Mouse (Mus musculus) CH12.LX (cell line): ENCODE measurements around the gene Bbs7. TPM values are rescaled to one million over a fixed set of nuclear protein-coding genes. Genes with fewer than 3 reads are reported as not detected.

Source experiments
- DNase-seq: peaks from one replicate; pipeline ENCODE4 v3.0.0-alpha.2; 2013; ENCODE audit errors: extremely low read depth
- H3K27ac ChIP-seq: 2 replicates; pipeline ENCODE4 v1.5.1; 2012; ENCODE audit warnings: low read depth, mild to moderate bottlenecking, control low read depth, moderate library complexity; ENCODE audit not compliant: insufficient read depth
- H3K27me3 ChIP-seq: replicated peaks from 2 replicates; pipeline ENCODE3; 2012; ENCODE audit warnings: inconsistent platforms
- H3K36me3 ChIP-seq, 2 experiments: replicated peaks in 1 of 2; 2 replicates each; pipeline versions ENCODE3 to v1.6.1; 2012; ENCODE audit warnings: inconsistent platforms in 1 of 2, low read length in 1 of 2, mild to moderate bottlenecking in 1 of 2, mixed read lengths in 1 of 2, moderate library complexity in 1 of 2; ENCODE audit not compliant: control insufficient read depth in 1 of 2, insufficient read depth in 1 of 2
- H3K4me1 ChIP-seq, 2 experiments: 2 replicates each; pipeline ENCODE4 v1.6.1; 2012; ENCODE audit warnings: inconsistent platforms in 1 of 2, moderate library complexity in 1 of 2; ENCODE audit not compliant: insufficient read depth in 2 of 2, control insufficient read depth in 1 of 2
- H3K4me2 ChIP-seq: 2 replicates; pipeline ENCODE4 v1.6.1; 2012; ENCODE audit warnings: low read depth, mild to moderate bottlenecking, control low read depth; ENCODE audit not compliant: poor library complexity, insufficient read depth, severe bottlenecking
- H3K4me3 ChIP-seq, 3 experiments: fragments of 150-350 bp in 1 of 3; sonication (generic) in 1 of 3; replicated peaks in 1 of 3; 2 replicates each; pipeline versions ENCODE3 to v1.5.1; 2011 to 2012; ENCODE audit warnings: low read depth in 2 of 3, low read length in 2 of 3, mild to moderate bottlenecking in 2 of 3, moderate library complexity in 2 of 3, control low read depth in 1 of 3, improper control_type of control experiment in 1 of 3, inconsistent platforms in 1 of 3, mixed read lengths in 1 of 3; ENCODE audit not compliant: poor library complexity in 1 of 3
- H3K79me2 ChIP-seq: replicated peaks from 2 replicates; pipeline ENCODE4 v1.6.1; 2012; ENCODE audit warnings: mild to moderate bottlenecking, moderate library complexity; ENCODE audit not compliant: control insufficient read depth, poor library complexity, insufficient read depth, severe bottlenecking; ENCODE audit errors: extremely low read depth
- H3K9ac ChIP-seq: 2 replicates; pipeline ENCODE4 v1.6.1; 2012; ENCODE audit warnings: low read depth, mild to moderate bottlenecking, control low read depth, moderate library complexity; ENCODE audit not compliant: insufficient read depth
- H3K9me3 ChIP-seq: replicated peaks from 2 replicates; pipeline ENCODE3; 2012; ENCODE audit warnings: low read length, inconsistent platforms, mixed read lengths
- BHLHE40 ChIP-seq: IDR thresholded peaks from 2 replicates; pipeline ENCODE4 v1.6.1; 2011; ENCODE audit warnings: mild to moderate bottlenecking, low read depth, low read length, improper control_type of control experiment
- CHD1 ChIP-seq: IDR thresholded peaks from 2 replicates; pipeline ENCODE4 v1.6.1; 2012; ENCODE audit warnings: low read depth, low read length, improper control_type of control experiment, inconsistent platforms
- CHD2 ChIP-seq: IDR thresholded peaks from 2 replicates; pipeline ENCODE4 v1.6.1; 2011; ENCODE audit warnings: low read length, improper control_type of control experiment
- CTCF ChIP-seq, 2 experiments: IDR thresholded peaks in 1 of 2; conservative IDR thresholded peaks in 1 of 2; 2 replicates each; pipeline ENCODE4 v1.5.1; 2011 to 2012; ENCODE audit warnings: low read depth in 2 of 2, low read length in 2 of 2, improper control_type of control experiment in 1 of 2, inconsistent platforms in 1 of 2, mild to moderate bottlenecking in 1 of 2, moderate library complexity in 1 of 2
- E2F4 ChIP-seq: IDR thresholded peaks from 2 replicates; pipeline ENCODE4 v1.6.1; 2011; ENCODE audit warnings: low read depth, low read length, improper control_type of control experiment; ENCODE audit not compliant: insufficient replicate concordance
- ELF1 ChIP-seq: IDR thresholded peaks from 2 replicates; pipeline ENCODE4 v1.6.1; 2014; ENCODE audit warnings: low read depth, mild to moderate bottlenecking, inconsistent platforms, low read length, improper control_type of control experiment
- EP300 ChIP-seq: IDR thresholded peaks from 2 replicates; pipeline ENCODE4 v1.6.1; 2011; ENCODE audit warnings: low read length, improper control_type of control experiment
- ETS1 ChIP-seq: conservative IDR thresholded peaks from 2 replicates; pipeline ENCODE4 v1.6.1; 2012; ENCODE audit warnings: low read depth, mild to moderate bottlenecking, inconsistent platforms, low read length, improper control_type of control experiment, moderate library complexity
- HCFC1 ChIP-seq: IDR thresholded peaks from 2 replicates; pipeline ENCODE4 v1.6.1; 2012; ENCODE audit warnings: low read depth, mild to moderate bottlenecking, inconsistent platforms, low read length, improper control_type of control experiment
- JUN ChIP-seq: IDR thresholded peaks from 2 replicates; pipeline ENCODE4 v1.6.1; 2011; ENCODE audit warnings: low read depth, mild to moderate bottlenecking, low read length, improper control_type of control experiment, moderate library complexity; ENCODE audit not compliant: insufficient read depth
- JUND ChIP-seq: conservative IDR thresholded peaks from 2 replicates; pipeline ENCODE4 v1.6.1; 2011; ENCODE audit warnings: low read depth, low read length, improper control_type of control experiment
- KAT2A ChIP-seq: IDR thresholded peaks from 2 replicates; pipeline ENCODE4 v1.6.1; 2012; ENCODE audit warnings: low read length, improper control_type of control experiment, inconsistent platforms; ENCODE audit not compliant: insufficient replicate concordance
- MAFK ChIP-seq: IDR thresholded peaks from 2 replicates; pipeline ENCODE4 v1.6.1; 2011; ENCODE audit warnings: low read length, improper control_type of control experiment; ENCODE audit not compliant: insufficient replicate concordance
- MAX ChIP-seq: IDR thresholded peaks from 2 replicates; pipeline ENCODE4 v1.6.1; 2011; ENCODE audit warnings: low read length, improper control_type of control experiment
- MAZ ChIP-seq: IDR thresholded peaks from 2 replicates; pipeline ENCODE4 v1.6.1; 2012; ENCODE audit warnings: low read depth, mild to moderate bottlenecking, inconsistent platforms, low read length, improper control_type of control experiment, moderate library complexity
- MXI1 ChIP-seq: IDR thresholded peaks from 2 replicates; pipeline ENCODE4 v1.6.1; 2011; ENCODE audit warnings: mild to moderate bottlenecking, low read depth, low read length, improper control_type of control experiment
- MYC ChIP-seq: IDR thresholded peaks from 2 replicates; pipeline ENCODE4 v1.6.1; 2011; ENCODE audit warnings: low read depth, mild to moderate bottlenecking, improper control_type of control experiment, low read length
- NELFE ChIP-seq: IDR thresholded peaks from 2 replicates; pipeline ENCODE4 v1.6.1; 2011; ENCODE audit warnings: low read depth, low read length, improper control_type of control experiment
- NRF1 ChIP-seq: IDR thresholded peaks from 2 replicates; pipeline ENCODE4 v1.6.1; 2014; ENCODE audit warnings: low read depth, mild to moderate bottlenecking, inconsistent platforms, low read length, improper control_type of control experiment, moderate library complexity
- PAX5 ChIP-seq: IDR thresholded peaks from 2 replicates; pipeline ENCODE4 v1.6.1; 2012; ENCODE audit warnings: low read length, inconsistent platforms, mixed read lengths
- POLR2A ChIP-seq: IDR thresholded peaks from 2 replicates; pipeline ENCODE4 v1.6.1; 2011; ENCODE audit warnings: low read depth, mild to moderate bottlenecking, improper control_type of control experiment, low read length
- POLR2AphosphoS2 ChIP-seq: IDR thresholded peaks from 2 replicates; pipeline ENCODE4 v1.6.1; 2011; ENCODE audit warnings: low read depth, low read length, improper control_type of control experiment
- RCOR1 ChIP-seq: conservative IDR thresholded peaks from 2 replicates; pipeline ENCODE4 v1.6.1; 2012; ENCODE audit warnings: low read depth, mild to moderate bottlenecking, inconsistent platforms, low read length, improper control_type of control experiment
- SIN3A ChIP-seq: IDR thresholded peaks from 2 replicates; pipeline ENCODE4 v1.6.1; 2012; ENCODE audit warnings: low read length, improper control_type of control experiment, inconsistent platforms
- TBP ChIP-seq: conservative IDR thresholded peaks from 2 replicates; pipeline ENCODE4 v1.6.1; 2011; ENCODE audit warnings: low read depth, low read length, improper control_type of control experiment
- TCF12 ChIP-seq: IDR thresholded peaks from 2 replicates; pipeline ENCODE4 v1.6.1; 2014; ENCODE audit warnings: low read depth, mild to moderate bottlenecking, inconsistent platforms, low read length, improper control_type of control experiment
- UBTF ChIP-seq: IDR thresholded peaks from 2 replicates; pipeline ENCODE4 v1.6.1; 2012; ENCODE audit warnings: low read depth, mild to moderate bottlenecking, inconsistent platforms, low read length, improper control_type of control experiment, moderate library complexity
- USF1 ChIP-seq: IDR thresholded peaks from 2 replicates; pipeline ENCODE4 v1.6.1; 2014; ENCODE audit warnings: low read depth, mild to moderate bottlenecking, inconsistent platforms, low read length, improper control_type of control experiment
- USF2 ChIP-seq: conservative IDR thresholded peaks from 2 replicates; pipeline ENCODE4 v1.6.1; 2011; ENCODE audit warnings: low read depth, low read length, improper control_type of control experiment
- ZC3H11A ChIP-seq: IDR thresholded peaks from 2 replicates; pipeline ENCODE4 v1.6.1; 2012; ENCODE audit warnings: low read depth, mild to moderate bottlenecking, inconsistent platforms, low read length, improper control_type of control experiment
- ZKSCAN1 ChIP-seq: IDR thresholded peaks from 2 replicates; pipeline ENCODE4 v1.6.1; 2012; ENCODE audit warnings: low read depth, inconsistent platforms, low read length, improper control_type of control experiment, borderline replicate concordance
- ZNF384 ChIP-seq: IDR thresholded peaks from 2 replicates; pipeline ENCODE4 v1.6.1; 2012; ENCODE audit warnings: low read depth, low read length, improper control_type of control experiment, inconsistent platforms
- dilution Hi-C: fragments of 300-500 bp; cut with MboI; formaldehyde crosslinking; loops from 2 replicates; pipeline ENCODE4 v1.14.3; 2020; ENCODE audit warnings: low sequenced_read_pairs; ENCODE audit not compliant: extremely low pct_unique_long_range_greater_than_20kb, extremely low pct_ligation_motif_present
- in situ Hi-C: fragments of 300-500 bp; cut with MboI; formaldehyde crosslinking; loops from 3 replicates; pipeline ENCODE4 v1.14.3; 2019; ENCODE audit warnings: low sequenced_read_pairs, low pct_ligation_motif_present, low pct_unique_long_range_greater_than_20kb, mixed read lengths
- polyA plus RNA-seq: library from polyadenylated mRNA; unstranded; fragments of >175 nt; gene quantifications from 2 replicates; pipeline ENCODE4 v1.2.1, GENCODE M21; 2012; ENCODE audit warnings: low read depth; ENCODE audit not compliant: insufficient read length
- total RNA-seq, 2 experiments: library from RNA; depleted of rRNA; stranded (reverse); fragments of 300-350 nt in 1 of 2; fragments of >200 nt in 1 of 2; gene quantifications; 2 replicates each; pipeline ENCODE4 v1.2.3; 2012 to 2014

The Bbs7 gene
- total and polyA plus RNA-seq, 3 experiments, result 1.6 to 6.6 (median 3.3) TPM

DNA sequence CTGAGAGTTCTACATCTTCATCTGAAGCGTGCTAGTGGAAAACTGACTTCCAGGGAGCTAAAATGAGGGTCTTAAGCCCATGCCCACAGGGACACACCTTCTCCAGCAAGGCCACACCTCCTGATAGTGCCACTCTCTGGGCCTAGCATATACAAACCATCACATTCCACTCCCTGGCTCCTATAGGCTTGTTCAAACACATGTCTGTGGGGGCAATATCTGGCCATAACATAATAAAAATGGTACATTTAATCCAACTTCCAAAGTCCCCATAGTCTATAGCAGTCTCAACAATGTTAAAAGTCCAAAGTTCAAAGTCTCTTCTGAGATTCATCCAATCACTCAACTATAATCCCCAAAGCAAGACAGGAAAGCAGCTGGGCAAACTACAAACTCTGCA lies 55.7 kb downstream of the Bbs7 start:
- Histone ChIP-seq H3K79me2 (peaks cover 10% of the 10 kb centered on the region), H3K4me1 (peaks cover 0 to 4% of the 10 kb centered on the region in 2 experiments; a peak in 1 of 4 replicates), H3K4me3 (no peak overlapping the region), H3K27ac (no peak overlapping the region), H3K36me3 (peaks cover 54 to 80% of the 10 kb centered on the region in 2 experiments), H3K4me2 (no peak overlapping the region), H3K27me3 (no peaks in the 10 kb centered on the region), H3K9ac (no peak overlapping the region), H3K9me3 (no peaks in the 10 kb centered on the region)
- no peak for DNase-seq
- TF ChIP-seq POLR2AphosphoS2 (no peak), JUND (no peak), MYC (no peak), E2F4 (no peak), EP300 (no peak), MAX (no peak), USF1 (no peak), MAFK (no peak), USF2 (no peak), ZC3H11A (no peak), UBTF (no peak), KAT2A (no peak), ZNF384 (no peak), MXI1 (no peak), ZKSCAN1 (no peak), TBP (no peak), PAX5 (no peak)
- in situ Hi-C loops, result no loop called here
- dilution Hi-C loops, result no loop called here

DNA sequence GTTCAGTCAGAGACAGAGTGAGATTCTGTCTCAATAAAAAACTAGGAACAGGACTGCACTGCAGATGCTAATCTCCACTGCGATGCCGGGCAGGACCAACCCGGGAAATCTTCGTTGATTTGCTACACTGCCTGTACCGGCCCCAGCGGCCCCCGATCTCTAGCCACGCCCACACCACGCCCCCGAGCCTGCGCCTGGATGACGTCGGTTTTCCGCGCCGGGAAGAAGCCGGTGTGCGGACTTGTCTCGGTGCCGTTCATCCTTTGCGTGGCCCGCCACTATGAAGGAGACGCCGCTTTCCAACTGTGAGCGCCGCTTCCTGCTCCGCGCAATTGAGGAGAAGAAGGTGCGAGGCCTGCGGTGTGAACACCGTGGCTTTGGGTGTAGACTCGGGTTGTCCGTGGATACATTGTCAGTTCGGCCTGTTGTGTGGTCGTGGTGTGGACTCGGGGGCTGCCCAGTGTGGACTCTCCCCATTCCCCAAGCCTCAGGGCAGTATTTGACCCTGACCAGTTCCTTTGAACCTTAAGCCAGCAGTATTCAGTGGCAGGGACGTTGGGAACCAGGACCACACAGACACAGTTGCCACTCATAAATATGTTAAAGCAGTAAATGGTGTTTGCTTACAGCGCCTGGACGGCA lies 60.8 kb downstream of the Bbs7 start, which contains the start of gene Exosc9:
TSS of gene Exosc9 (plus strand) at position 201 of the 642 bp plus-strand sequence.
- Histone ChIP-seq H3K27me3 (no peaks in the 10 kb centered on the region), H3K27ac (no peak within 1 kb of the TSS), H3K9ac (peak within 1 kb of the TSS; percentile 88), H3K4me1 (peaks cover 2 to 16% of the 10 kb centered on the region in 2 experiments; a peak in 2 of 4 replicates), H3K79me2 (peaks cover 11% of the 10 kb centered on the region), H3K36me3 (peaks cover 27 to 39% of the 10 kb centered on the region in 2 experiments), H3K9me3 (no peaks in the 10 kb centered on the region), H3K4me3 (peak within 1 kb of the TSS; percentile 81 to 98 (median 81)), H3K4me2 (peak within 1 kb of the TSS; percentile 71)
- in situ Hi-C loops (no loop called here), dilution Hi-C loops (no loop called here)
- peak; percentile 83 for DNase-seq
- no peak for TF ChIP-seq USF2
- peak; percentile 72 for TF ChIP-seq MAX
- TF ChIP-seq HCFC1, result peak; percentile 86
- TF ChIP-seq BHLHE40, result no peak
- no peak for TF ChIP-seq CHD1
- peak; percentile 75; the same call in 1 of the 2 replicates for TF ChIP-seq NELFE
- TF ChIP-seq CHD2, result no peak
- TF ChIP-seq USF1, result no peak
- TF ChIP-seq MXI1, result peak; percentile 93
- TF ChIP-seq EP300, result no peak
- peak; percentile 86 for TF ChIP-seq POLR2A
- TF ChIP-seq KAT2A, result peak; percentile 66; the same call in 1 of the 2 replicates
- TF ChIP-seq MAZ, result 0 out of 2 replicates have a peak, but pooled peaks have one; percentile 26
- no peak for TF ChIP-seq JUN
- TF ChIP-seq ETS1, result no peak
- no peak for TF ChIP-seq CTCF (conservative IDR thresholded peaks at IDR 0.05 in 1 of 2, IDR thresholded peaks at IDR 0.05 in 1 of 2; ENCODE audit: low read depth in 2 of 2, low read length in 2 of 2)
- no peak for TF ChIP-seq RCOR1
- TF ChIP-seq NRF1, result peak; percentile 71
- peak; percentile 55 for TF ChIP-seq TCF12
- peak; percentile 90 for TF ChIP-seq ELF1
- TF ChIP-seq SIN3A, result peak; percentile 91
- no peak for TF ChIP-seq PAX5
- TF ChIP-seq MYC, result no peak; the same call in 1 of the 2 replicates
